Mouse (Mus musculus) embryo, embryonic 10.5 days (tissue): ENCODE results near the gene Nhsl1.

ENCODE experiments used
- DNase-seq: peaks from one replicate; pipeline ENCODE4 v3.0.0-alpha.2; 2015; ENCODE audit warnings: low spot score

Gene Nhsl1

GRCm38 (mm10) chr10:18318916-18319481 lies at the start of gene Nhsl1:
Gene Nhsl1 (plus strand): TSS chr10:18318985.
- peak; percentile 66 for DNase-seq

GRCm38 (mm10) chr10:18276090-18276734 lies 42.6 kb upstream of the Nhsl1 start:
- no peak for DNase-seq

GRCm38 (mm10) chr10:18283991-18284390 lies 34.8 kb upstream of the Nhsl1 start:
- no peak for DNase-seq

GRCm38 (mm10) chr10:18289512-18289911 lies 29.3 kb upstream of the Nhsl1 start:
- no peak for DNase-seq

- DNase-seq = no peak
Measured at GRCm38 (mm10) chr10:18305106-18305505, 13.7 kb upstream of the Nhsl1 start.

- DNase-seq = no peak
Measured at GRCm38 (mm10) chr10:18315071-18315470, 3.7 kb upstream of the Nhsl1 start.

- peak; percentile 36 for DNase-seq
Measured at GRCm38 (mm10) chr10:18317521-18317920, 1.3 kb upstream of the Nhsl1 start.

- DNase-seq = peak; percentile 67
Measured at GRCm38 (mm10) chr10:18317961-18318915, 547 bp upstream of the Nhsl1 start.

- no peak for DNase-seq
Measured at GRCm38 (mm10) chr10:18319691-18320090, 906 bp downstream of the Nhsl1 start.

- no peak for DNase-seq
Measured at GRCm38 (mm10) chr10:18321861-18322260, 3.1 kb downstream of the Nhsl1 start.

- no peak for DNase-seq
Measured at GRCm38 (mm10) chr10:18323701-18324100, 4.9 kb downstream of the Nhsl1 start.

- no peak for DNase-seq
Measured at GRCm38 (mm10) chr10:18328331-18328908, 9.6 kb downstream of the Nhsl1 start.

GRCm38 (mm10) chr10:18329096-18330038 lies 10.6 kb downstream of the Nhsl1 start:
- peak; percentile 63 for DNase-seq

GRCm38 (mm10) chr10:18330445-18330844 lies 11.7 kb downstream of the Nhsl1 start:
- no peak for DNase-seq

- no peak for DNase-seq
Measured at GRCm38 (mm10) chr10:18333575-18333974, 14.8 kb downstream of the Nhsl1 start.

GRCm38 (mm10) chr10:18334176-18334575 lies 15.4 kb downstream of the Nhsl1 start:
- DNase-seq = no peak

GRCm38 (mm10) chr10:18334734-18335133 lies 15.9 kb downstream of the Nhsl1 start:
- DNase-seq = no peak

- DNase-seq = no peak
Measured at GRCm38 (mm10) chr10:18337725-18338124, 18.9 kb downstream of the Nhsl1 start.

- DNase-seq = no peak
Measured at GRCm38 (mm10) chr10:18339386-18339785, 20.6 kb downstream of the Nhsl1 start.

GRCm38 (mm10) chr10:18340930-18341329 lies 22.1 kb downstream of the Nhsl1 start:
- DNase-seq = no peak
